Mouse (Mus musculus) left cerebral cortex, adult 11 months (tissue): ENCODE measurements around the gene Fbxw4.
A peak's percentile ranks its signal among the peaks of the same experiment; 100 is the strongest.

Experiments used
- DNase-seq: peaks from one replicate; pipeline ENCODE4 v3.0.0; 2022; ENCODE audit warnings: low spot score

Fbxw4 gene

GRCm38 (mm10) chr19:45659738-45660502 is at the start of gene Fbxw4:
Gene Fbxw4, minus strand, starts transcription at chr19:45660312.
- DNase-seq = peak; percentile 10

GRCm38 (mm10) chr19:45708704-45709103 is 48.6 kb upstream of the Fbxw4 start:
- no peak for DNase-seq

- DNase-seq = no peak
These were observed 36.1 kb upstream of the Fbxw4 start for GRCm38 (mm10) chr19:45696281-45696600.

GRCm38 (mm10) chr19:45695496-45696280 is 35.6 kb upstream of the Fbxw4 start:
- no peak for DNase-seq

- no peak for DNase-seq
These were observed 33.9 kb upstream of the Fbxw4 start for GRCm38 (mm10) chr19:45694056-45694455.

GRCm38 (mm10) chr19:45692211-45692610 is 32.1 kb upstream of the Fbxw4 start:
- DNase-seq = peak; percentile 11

- DNase-seq = no peak
These were observed 31.0 kb upstream of the Fbxw4 start for GRCm38 (mm10) chr19:45691001-45691535.

GRCm38 (mm10) chr19:45687001-45687400 is 26.9 kb upstream of the Fbxw4 start:
- DNase-seq = no peak

GRCm38 (mm10) chr19:45683676-45684075 is 23.6 kb upstream of the Fbxw4 start:
- DNase-seq = no peak

GRCm38 (mm10) chr19:45680495-45681130 is 20.5 kb upstream of the Fbxw4 start:
- no peak for DNase-seq

GRCm38 (mm10) chr19:45676723-45677269 is 16.7 kb upstream of the Fbxw4 start:
- DNase-seq = no peak

- no peak for DNase-seq
These were observed 15.8 kb upstream of the Fbxw4 start for GRCm38 (mm10) chr19:45675720-45676581.

GRCm38 (mm10) chr19:45675196-45675595 is 15.1 kb upstream of the Fbxw4 start:
- no peak for DNase-seq

- DNase-seq = no peak
These were observed 12.9 kb upstream of the Fbxw4 start for GRCm38 (mm10) chr19:45672971-45673370.

GRCm38 (mm10) chr19:45668986-45669385 is 8.9 kb upstream of the Fbxw4 start:
- no peak for DNase-seq

GRCm38 (mm10) chr19:45663851-45664250 is 3.7 kb upstream of the Fbxw4 start:
- DNase-seq = no peak

GRCm38 (mm10) chr19:45660503-45660790 is 335 bp upstream of the Fbxw4 start:
- DNase-seq = peak; percentile 25

GRCm38 (mm10) chr19:45659301-45659737 is 793 bp downstream of the Fbxw4 start:
- DNase-seq = no peak

GRCm38 (mm10) chr19:45658556-45659268 is 1.4 kb downstream of the Fbxw4 start:
- no peak for DNase-seq

- no peak for DNase-seq
These were observed 2.3 kb downstream of the Fbxw4 start for GRCm38 (mm10) chr19:45657828-45658227.
